Mouse (Mus musculus) right cerebral cortex, postnatal 4 days (tissue): Measurements from ENCODE around the gene Lims1.

Source experiments
- DNase-seq: peaks from one replicate; pipeline ENCODE4 v3.0.0-alpha.2; 2022

Gene Lims1

DNA sequence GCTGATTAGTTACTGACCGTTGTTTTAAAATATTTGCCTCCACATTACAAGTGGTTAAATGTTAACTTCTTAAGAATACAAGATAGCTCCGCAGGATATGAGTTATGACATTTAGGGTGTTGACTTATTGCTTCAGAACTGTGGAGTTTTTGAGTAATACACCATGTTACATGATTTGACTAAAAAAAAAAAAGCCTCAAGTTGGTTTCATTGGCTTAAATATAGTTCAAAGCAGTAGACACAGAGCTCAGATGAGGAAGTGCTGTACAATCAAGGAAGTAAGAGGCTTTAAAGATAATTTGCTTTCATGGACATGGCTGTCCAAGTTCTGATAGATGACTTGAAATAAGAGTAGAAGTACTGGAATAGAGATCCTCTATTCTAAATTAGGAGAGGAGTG, 28.4 kb downstream of the Lims1 start:
- DNase-seq: no peak

DNA sequence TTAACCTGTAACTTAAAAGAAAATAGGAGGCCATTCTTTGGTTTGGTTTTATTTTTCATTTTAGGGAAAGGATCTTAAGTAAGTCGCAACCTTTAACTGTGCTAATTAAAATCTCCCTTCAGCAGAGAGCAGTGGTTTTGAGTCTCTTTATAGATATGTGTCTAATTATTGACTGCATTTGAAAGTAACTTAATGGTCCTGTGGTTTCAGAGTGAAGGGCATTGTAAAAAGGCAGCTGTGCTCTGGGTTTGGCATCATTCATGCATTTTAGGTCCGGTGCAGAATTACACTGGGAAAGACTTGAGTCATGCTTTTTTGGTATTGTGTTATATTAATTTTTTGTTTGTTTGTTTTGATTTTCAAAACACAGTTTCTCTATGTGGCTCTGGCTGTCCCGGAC, 29.1 kb downstream of the Lims1 start:
- no peak for DNase-seq

DNA sequence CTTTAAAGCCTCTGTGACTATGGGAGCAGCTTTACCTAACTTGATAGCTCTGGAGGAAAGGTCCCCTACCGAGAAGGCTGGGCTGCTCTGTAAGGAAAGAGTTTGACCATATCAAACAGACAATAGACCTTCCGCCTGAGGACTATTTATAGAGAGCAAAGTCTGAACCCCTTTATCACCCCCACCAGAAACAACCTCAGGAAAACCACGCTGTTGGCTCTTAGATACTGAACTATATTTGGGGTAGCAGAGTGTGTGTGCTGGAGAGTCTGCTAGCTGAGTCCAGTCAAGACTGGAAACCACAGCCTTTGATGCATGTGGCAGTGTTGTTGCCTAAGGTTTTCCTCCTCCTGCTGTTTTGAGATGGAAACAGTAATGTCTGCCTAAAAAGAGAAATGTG, 31.3 kb downstream of the Lims1 start:
- no peak for DNase-seq

DNA sequence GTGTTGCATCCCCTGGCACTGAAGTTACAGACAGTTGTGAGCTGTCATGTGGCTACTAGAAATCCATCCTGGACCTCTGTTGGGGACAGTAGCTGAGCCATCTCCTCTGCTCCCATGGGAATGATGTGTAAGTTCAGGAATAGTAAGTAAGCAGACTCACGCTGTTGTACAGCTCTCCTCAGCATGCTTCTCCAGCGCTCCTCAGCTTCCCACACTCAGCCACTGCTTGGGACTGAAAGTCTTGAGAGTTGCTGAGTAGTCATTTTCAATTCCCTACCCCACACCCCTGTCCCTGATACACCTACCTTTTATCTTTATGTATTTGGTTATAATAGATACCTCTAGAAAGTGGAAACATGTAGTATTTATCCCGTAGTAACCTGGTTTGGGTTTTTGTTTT, 33.2 kb downstream of the Lims1 start:
- no peak for DNase-seq

DNA sequence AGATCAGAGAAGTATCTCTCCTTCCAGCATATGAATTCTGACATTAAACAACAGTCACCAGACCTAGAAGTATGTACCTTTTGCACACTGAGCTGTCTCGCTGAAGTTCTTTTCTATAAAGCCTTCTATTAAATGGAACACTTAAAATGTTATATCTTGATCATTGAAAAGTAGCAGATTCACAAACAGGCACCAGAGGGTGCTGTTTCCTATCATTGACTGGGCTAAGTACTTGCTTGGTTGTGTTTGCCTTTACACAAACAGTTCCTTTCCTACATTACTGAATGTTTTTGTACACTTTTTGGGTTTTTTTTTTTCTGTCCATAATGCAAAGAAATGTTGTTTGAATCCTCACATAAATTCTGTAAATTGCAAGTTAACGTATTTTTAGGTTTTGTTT, 35.9 kb downstream of the Lims1 start:
- DNase-seq: no peak

DNA sequence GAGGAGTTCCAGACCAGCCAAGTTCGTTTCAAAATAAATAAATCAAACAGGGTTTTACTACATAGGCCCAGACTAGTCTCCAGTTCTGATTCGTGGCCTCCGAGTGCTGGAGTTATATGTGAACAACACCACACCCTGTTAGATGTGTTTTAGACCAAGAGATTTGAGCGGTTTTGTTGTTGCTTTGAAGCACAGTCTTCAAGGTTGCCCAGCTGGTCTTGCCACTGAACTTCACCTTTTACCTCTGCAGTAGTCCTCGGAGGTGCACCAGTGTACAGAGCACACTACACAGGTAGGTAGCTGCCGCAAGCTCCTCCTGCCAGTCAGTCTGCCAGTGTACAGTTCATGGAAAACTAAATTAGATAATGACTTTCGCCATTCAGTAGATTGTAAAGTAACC, 36.7 kb downstream of the Lims1 start:
- DNase-seq: no peak

GRCm38 (mm10) chr10:58362745-58363144, 39.5 kb downstream of the Lims1 start:
- DNase-seq: no peak

DNA sequence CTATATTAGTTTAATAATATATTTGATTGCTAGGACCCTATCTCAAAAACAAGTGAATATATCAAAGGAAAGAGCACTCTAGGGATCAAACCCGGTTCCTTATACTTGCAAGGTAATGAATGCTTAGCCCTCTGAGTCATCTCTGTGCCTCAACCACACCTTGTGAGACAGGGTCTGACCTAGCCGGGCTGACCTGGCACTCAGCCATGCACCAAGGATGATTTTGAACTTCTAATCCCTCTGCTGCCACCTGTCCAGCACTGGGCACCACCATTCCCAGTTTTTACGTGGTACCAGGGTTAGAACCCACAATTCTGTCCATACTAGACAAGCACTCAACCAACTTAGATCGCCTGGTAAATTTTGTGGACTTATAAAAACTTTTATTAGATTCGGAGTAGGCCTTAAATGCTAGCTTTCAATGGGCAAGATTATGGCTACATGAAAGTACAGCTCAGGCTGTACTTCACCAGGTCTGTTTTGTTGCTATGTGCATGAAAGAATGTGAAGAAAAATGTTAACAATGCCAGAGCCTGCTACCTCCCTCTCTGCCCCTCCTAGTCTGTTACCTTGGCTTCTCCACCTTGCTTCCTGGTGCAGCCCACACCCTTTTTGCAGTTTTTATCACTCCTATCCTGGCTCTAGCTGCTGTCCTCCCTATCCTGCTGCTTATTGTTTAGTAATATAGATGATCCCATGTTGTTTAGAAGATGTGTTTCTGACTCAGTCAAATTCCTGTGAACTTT, 41.7 kb downstream of the Lims1 start:
- no peak for DNase-seq

DNA sequence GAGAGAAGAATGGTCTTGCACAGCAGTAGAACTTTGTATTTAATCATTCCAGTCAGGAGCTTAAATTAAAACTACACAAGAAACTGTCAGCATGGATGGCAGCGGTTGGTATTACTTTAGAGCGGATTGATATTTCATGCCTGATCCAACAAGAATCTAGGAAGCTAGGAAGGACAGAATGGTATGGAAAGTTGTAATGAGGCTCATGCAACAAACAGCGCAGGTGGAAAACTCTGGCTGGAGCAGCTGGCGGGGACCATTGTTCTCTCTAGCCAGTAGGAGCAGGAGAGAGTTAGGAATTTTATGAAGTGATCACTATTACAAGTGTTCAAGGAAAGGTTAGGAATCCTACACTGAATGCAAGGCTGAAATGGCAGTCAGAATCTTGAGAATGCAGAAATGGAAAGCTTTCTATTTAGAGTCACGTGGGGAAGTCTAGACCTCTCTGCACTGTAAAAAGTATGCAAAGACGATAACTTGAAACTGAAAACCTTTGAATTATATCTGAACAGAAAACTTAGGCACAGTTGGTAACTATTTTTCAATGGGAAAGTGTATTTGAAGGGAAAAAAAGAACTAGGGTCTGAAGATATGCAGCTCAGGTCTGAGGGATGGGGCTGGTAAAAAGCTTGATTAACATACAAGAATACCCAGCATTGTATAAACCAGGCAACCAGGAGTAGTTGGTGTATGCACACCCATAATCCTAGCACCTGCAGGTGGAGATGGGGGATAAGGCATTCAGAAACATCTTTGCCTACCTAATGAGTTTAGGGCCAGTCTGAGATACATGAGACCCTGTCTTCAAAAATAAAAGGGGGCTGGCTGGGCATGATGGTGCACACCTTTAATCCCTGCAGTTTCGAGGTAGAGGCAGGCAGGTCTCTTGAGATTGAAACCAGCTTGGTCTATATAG, 45.8 kb downstream of the Lims1 start:
- DNase-seq: no peak

GRCm38 (mm10) chr10:58369707-58370093, 46.4 kb downstream of the Lims1 start:
- DNase-seq: no peak

DNA sequence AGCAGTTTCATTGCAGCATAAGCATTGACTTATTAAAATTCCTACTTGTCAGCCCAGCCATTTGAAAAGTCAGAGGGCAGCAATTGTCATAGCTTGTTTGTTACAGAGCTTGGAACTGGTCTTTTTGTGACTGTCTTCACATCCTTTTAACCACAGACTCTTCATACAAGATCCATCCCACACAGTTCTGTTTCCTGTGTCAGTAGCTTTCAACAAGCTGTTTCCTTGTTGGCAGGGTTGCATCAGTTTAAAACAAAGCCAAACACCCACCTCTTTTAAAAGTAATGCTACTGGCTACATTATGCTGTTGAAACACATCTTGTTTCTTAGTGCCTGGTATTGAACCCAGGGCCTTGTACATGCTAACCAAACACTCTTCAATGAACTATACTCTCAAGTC, 46.9 kb downstream of the Lims1 start:
- no peak for DNase-seq

DNA sequence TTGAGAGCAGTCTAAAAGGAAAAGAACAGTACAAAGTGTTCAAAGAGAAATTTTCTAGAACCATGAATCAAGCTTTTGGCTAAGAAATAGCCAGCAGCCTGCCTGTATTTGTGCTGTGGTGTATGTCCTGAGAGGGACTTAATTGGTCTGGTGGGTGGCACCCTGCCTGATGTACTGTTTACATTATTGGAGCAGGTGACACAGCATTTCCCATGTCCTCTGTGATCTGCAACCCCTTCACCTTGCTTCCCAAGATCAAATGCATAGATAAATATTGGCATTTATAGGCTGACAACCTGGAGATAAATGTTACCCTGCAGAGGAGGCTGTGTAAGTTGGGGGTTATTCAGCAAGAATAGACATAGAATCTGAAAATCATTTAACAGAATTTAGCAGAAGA, 47.3 kb downstream of the Lims1 start:
- DNase-seq: no peak

- DNase-seq: no peak
These were observed 48.1 kb downstream of the Lims1 start for GRCm38 (mm10) chr10:58371279-58371842.

- peak; percentile 16 for DNase-seq
These were observed 49.3 kb downstream of the Lims1 start for GRCm38 (mm10) chr10:58372430-58373030.

DNA sequence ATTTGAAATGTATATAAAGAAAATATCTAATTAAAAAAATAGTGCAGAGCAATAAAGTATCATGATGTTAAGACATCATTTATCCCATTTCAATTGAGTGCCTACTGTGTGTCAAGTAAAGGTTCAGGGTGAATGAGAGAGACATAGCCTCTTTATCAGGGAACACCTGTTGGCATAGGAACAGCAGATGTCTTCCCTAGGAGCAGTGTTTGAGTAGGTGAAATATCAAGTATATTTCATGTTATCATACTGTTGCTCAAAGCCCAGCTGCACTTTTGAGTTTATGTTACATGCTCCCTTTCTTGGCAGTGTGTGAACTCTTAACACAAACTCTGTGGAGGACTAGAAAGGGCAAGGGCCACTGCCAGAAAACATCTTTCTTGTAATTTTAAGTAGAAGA, 50.6 kb downstream of the Lims1 start:
- no peak for DNase-seq

DNA sequence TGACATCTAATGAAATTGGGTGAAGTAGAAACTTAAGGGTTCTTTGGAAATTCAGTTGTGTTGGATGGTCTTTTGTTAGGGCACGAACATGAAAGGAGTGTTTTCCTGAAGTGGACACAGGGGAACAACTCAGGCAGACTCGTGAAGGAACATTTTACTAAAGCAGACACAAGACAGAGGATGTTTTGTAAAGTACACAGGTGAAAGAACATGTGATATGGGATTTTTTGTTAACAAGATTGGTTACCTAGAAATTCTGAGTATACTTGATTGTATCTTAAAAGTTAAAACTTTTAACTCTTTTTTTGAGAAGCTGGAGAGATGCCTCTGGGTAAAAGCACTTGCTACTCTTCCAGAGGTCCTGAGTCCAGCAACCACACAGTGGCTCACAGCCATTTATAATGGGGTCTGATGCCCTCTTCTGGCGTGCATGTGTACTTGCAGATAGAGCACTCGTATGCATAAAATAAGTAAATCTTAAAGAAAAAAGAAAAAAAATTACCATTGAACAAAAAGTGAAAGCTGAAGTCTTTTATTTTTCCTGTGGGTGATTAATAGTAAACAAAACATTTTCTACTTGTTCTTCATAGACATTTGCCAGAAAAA, 54.4 kb downstream of the Lims1 start:
- peak; percentile 26 for DNase-seq

GRCm38 (mm10) chr10:58378380-58378779, 55.1 kb downstream of the Lims1 start:
- DNase-seq: no peak

DNA sequence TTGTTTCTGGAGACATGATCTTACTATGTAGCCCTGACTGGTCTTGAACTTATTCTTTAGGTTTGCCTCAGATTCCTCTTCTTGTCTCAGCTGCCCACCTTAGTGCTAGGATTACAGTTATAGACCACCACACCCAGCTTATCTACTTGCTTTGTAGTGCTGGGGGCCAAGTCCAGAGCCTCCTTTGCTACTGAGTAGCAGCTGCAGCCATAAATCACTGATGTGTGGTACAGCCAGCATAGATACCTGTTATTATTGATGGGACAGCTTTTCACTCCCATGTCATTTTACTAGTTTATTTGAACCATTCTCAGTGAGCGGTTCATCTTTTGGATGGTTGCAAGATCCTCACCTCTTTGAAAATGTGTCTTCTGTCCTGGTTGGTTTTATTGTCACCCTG, 56.4 kb downstream of the Lims1 start:
- no peak for DNase-seq

GRCm38 (mm10) chr10:58381904-58382303, 58.6 kb downstream of the Lims1 start:
- DNase-seq: no peak

DNA sequence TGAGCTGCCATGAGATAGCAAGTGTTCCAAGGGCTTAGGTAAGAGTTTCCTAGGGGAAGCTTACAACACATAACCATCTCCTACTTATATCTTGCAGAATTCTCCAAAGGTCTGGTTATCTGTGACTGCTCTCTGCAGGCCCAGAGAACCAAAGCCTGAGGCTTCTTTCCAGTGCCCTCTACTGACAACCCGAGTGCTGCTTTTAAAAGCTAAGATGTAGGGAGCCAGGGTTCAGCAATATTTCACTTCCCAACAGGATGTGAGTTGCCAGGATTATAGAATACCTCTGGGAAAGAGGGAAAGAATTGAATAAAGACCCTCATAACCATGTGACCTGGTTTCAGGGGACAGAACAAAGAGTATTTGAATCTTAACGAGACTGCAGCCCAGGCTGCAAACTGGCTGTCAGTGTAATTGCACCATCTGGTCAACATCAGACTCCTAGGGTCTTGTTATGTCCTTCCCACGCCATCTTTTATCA, 59.4 kb downstream of the Lims1 start:
- no peak for DNase-seq

- peak; percentile 16 for DNase-seq
These were observed 60.0 kb downstream of the Lims1 start for GRCm38 (mm10) chr10:58383282-58383681.

GRCm38 (mm10) chr10:58383761-58384160, 60.5 kb downstream of the Lims1 start:
- no peak for DNase-seq

- DNase-seq: no peak
These were observed 62.4 kb downstream of the Lims1 start for GRCm38 (mm10) chr10:58385629-58386028.
